Mouse (Mus musculus): ENCODE results near the gene Pnpla2. TPM values are rescaled to one million over a fixed set of nuclear protein-coding genes. Genes with fewer than 3 reads are reported as not detected.

The Pnpla2 gene
- polyA plus RNA-seq, 1 experiment from 2014 or later = 45.7 TPM

DNA sequence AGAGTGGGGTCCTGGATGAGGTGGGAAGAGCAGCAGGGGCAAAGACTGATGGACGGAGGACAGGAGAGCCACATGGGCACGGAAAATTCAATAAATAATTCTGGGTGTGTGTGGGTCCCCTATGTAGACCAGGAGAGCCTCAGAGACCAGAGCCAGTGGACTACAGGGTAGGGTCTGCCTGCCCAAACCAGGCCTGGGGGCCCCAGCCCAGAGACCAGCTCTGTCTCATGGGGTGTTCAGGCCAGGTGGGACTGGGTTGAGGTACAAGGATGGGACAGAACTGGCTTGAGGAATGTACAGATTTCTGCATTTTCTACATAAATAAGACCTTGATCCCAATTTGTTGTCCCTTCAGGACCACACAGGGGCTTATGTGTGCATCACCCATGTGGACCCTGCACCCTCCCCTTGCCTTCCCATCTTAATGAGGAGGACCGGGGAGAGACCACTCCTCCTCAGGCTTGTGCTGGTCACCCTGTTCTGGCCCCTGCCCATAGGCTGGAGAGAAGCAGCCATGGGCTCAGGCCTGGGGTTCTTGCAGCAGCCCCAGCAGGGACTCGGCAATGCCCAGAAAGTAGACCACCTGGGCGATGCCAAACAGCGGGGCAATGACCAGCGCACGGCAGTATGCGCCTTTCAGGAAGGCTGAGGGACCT is 24.3 kb upstream of the Pnpla2 start:
- Histone ChIP-seq H3K4me3 (ENCODE audit: low read length) (no peak overlapping the region), H3K27me3 (replicated peaks; ENCODE audit: control insufficient read depth, insufficient read depth, low read length) (no peaks in the 10 kb centered on the region), H3K4me2 (ENCODE audit: low read depth, low read length) (no peak overlapping the region), H3K4me1 (ENCODE audit: control insufficient read depth, insufficient read depth, low read length) (peaks cover 31% of the 10 kb centered on the region), H3K9ac (ENCODE audit: low read depth, low read length) (0 out of 2 replicates have a peak overlapping the region, but pooled peaks have one; percentile 14), H3K36me3 (ENCODE audit: control insufficient read depth, insufficient read depth, low read length) (peaks cover 21% of the 10 kb centered on the region), H3K9me3 (ENCODE audit: control insufficient read depth, low read length) (no peaks in the 10 kb centered on the region), H3K27ac (ENCODE audit: low read length) (no peak overlapping the region)
- no peak for ATAC-seq
- 95% methylated on average over 9 of the region's 9 CpGs for WGBS

DNA sequence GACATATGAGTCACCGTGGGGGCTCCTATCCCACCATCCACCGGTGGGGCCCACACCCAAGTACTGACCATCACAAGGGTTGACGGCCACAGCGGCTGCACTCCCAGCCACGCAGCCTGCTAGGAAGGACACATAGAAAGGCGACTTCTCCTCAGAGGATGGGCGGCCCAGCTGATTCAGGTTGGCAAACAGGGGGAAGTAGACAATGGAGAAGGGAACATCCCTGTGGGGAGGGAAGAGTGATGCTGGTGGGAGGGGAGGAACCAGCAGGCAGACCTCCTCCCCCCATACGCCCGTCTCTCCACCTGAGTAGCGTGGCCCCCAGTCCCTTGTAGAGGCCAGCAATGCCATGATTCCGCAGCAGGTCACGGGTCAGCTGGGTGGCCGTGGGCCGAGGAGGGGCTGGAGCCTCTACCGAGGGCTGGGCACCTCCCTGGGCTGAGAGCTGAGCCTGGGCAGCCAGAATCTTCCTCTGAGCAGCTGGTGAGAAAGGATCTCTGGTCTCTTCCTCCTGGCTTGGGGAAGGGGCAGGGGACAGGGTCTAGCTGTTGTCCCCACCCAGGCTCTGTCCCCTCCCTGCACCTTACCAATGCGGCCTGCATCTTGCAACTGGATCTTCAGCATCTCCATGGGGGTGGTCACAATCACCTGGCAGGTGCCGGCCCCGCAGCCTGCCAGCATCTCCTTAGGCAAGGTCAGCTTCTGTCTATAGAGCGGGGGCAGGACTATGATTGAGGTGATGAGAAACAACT is 23.4 kb upstream of the Pnpla2 start:
- Histone ChIP-seq H3K27me3 (replicated peaks; ENCODE audit: control insufficient read depth, insufficient read depth, low read length) (no peaks in the 10 kb centered on the region), H3K4me3 (ENCODE audit: low read length) (no peak overlapping the region), H3K4me2 (ENCODE audit: low read depth, low read length) (no peak overlapping the region), H3K9me3 (ENCODE audit: control insufficient read depth, low read length) (no peaks in the 10 kb centered on the region), H3K9ac (ENCODE audit: low read depth, low read length) (no peak overlapping the region), H3K4me1 (ENCODE audit: control insufficient read depth, insufficient read depth, low read length) (peaks cover 39% of the 10 kb centered on the region), H3K36me3 (ENCODE audit: control insufficient read depth, insufficient read depth, low read length) (peaks cover 21% of the 10 kb centered on the region), H3K27ac (ENCODE audit: low read length) (no peak overlapping the region)
- WGBS = 94% methylated on average over 19 of the region's 19 CpGs
- ATAC-seq = no peak

DNA sequence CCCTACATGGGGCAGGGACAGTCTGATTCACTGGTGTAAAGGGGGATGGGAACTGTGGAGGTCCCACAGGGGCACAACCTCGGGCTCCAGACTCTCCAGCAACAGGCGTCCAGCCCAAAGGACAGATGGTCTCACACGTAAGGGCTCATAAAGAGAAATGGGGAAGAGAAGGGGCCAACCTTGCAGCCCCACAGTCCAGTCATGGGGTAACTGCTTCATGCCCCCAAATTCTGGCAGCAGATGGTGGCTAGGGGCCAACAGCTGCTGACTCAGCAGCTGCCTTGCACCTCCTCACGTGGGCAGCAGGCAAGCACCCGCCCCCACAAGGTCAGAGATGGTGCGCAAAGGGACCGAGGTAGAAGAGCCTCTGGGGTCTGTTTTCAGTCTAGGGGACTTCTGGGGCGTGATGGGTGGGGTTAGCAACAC is 22.8 kb upstream of the Pnpla2 start:
- 83% methylated on average over 8 of the region's 8 CpGs for WGBS
- no peak for ATAC-seq

DNA sequence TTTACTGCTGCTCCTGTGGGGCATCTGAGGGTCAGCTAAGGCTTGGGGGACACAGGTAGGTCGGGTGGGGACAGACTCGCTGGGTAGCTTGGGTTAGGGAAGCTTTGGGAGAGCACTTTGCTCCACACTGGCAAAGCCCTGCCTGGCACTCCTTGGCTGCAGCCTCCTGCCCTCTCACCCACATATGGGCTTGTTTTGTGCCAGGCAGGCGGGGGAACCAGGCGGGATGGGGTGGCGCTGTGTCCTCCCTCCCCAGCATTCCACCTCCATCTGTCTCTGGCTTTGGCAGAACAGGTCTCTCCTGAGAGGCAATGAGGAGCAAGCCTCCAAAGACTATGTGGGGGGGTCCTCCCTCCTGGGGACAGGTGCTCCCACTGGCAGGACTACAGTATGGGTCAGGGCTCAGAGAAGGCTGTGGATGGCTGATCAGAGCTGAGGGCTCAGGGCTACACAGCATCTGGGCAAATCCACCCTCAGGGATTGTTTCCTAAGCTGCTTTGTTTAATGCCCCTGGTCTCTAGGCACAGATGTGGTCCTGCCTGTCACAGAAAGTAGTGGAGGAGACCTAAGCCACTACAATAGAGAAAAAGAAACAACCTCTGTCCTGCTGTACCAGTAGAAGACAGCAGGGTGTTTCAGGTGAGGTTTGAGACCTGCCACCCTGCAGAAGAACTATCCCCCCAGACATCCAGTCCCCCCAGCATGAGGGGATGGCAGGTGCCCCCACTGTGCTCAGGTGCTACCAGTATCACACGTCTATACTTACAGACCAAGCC is 22.1 kb upstream of the Pnpla2 start:
- 86% methylated on average over 6 of the region's 6 CpGs for WGBS

More for the DNA sequence above, 22.8 kb upstream of the Pnpla2 start:
- Histone ChIP-seq H3K27me3 (replicated peaks; ENCODE audit: control insufficient read depth, insufficient read depth, low read length) (no peaks in the 10 kb centered on the region), H3K4me3 (ENCODE audit: low read length) (no peak overlapping the region), H3K27ac (ENCODE audit: low read length) (no peak overlapping the region), H3K9ac (ENCODE audit: low read depth, low read length) (peak overlapping the region; percentile 14; the same call in 1 of the 2 replicates), H3K36me3 (ENCODE audit: control insufficient read depth, insufficient read depth, low read length) (peaks cover 21% of the 10 kb centered on the region), H3K4me2 (ENCODE audit: low read depth, low read length) (no peak overlapping the region), H3K4me1 (ENCODE audit: control insufficient read depth, insufficient read depth, low read length) (peaks cover 42% of the 10 kb centered on the region), H3K9me3 (ENCODE audit: control insufficient read depth, low read length) (no peaks in the 10 kb centered on the region)

DNA sequence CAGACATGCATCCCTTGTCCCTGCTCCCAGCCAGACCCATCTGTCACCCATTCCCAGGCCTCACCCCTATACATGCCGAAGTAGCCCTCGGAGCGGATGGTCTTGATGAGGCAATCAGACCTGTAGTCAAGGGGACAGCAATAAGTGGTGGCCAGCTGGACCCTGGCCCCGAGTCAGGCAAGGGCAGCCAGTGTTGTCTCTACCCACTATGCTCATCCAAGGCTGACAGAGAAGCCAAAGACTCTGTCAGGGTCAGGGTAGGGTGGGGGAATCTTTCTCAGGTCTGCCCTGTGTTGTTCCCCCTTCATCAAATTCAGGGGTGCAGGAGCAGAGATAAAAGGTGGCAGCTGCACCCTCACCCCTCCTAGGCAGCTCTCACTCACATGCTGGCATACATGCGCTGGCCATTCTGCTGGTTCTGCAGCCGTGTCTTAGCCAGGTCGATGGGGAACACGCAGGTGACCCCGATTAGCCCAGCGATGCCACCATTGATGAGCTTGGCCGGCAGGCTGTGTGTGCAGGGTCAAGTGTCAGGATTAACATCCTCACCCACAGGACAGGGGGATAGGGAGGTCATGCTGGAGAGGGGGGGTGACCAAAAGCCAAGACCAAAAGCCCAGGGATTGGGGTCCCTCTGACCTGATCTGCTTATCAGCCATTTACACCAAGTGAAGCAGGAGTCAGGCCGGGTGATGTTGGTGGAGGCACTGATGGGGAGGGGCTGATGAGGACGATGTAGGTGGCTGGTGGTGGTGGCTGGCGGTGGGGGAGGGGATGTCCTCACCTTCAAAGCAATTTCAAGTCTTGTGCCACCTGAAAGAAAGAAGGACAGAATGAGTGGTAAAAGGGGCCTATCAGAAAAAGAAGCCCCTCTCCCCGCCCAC is 21.2 kb upstream of the Pnpla2 start:
- no peak for ATAC-seq
- 74% methylated on average over 15 of the region's 15 CpGs for WGBS
- peak overlapping the region; percentile 85 for H3K4me2 ChIP-seq (ENCODE audit: low read depth, low read length)
- H3K36me3 ChIP-seq (ENCODE audit: control insufficient read depth, insufficient read depth, low read length) = peaks cover 26% of the 10 kb centered on the region
- no peaks in the 10 kb centered on the region for H3K9me3 ChIP-seq (ENCODE audit: control insufficient read depth, low read length)
- peaks cover 42% of the 10 kb centered on the region for H3K4me1 ChIP-seq (ENCODE audit: control insufficient read depth, insufficient read depth, low read length)
- peak overlapping the region; percentile 66 for H3K9ac ChIP-seq (ENCODE audit: low read depth, low read length)
- H3K27ac ChIP-seq (ENCODE audit: low read length) = no peak overlapping the region
- H3K4me3 ChIP-seq (ENCODE audit: low read length) = peak overlapping the region; percentile 53
- H3K27me3 ChIP-seq (replicated peaks; ENCODE audit: control insufficient read depth, insufficient read depth, low read length) = no peaks in the 10 kb centered on the region

More for the DNA sequence above, 22.1 kb upstream of the Pnpla2 start:
- Histone ChIP-seq H3K4me2 (ENCODE audit: low read depth, low read length) (no peak overlapping the region), H3K9me3 (ENCODE audit: control insufficient read depth, low read length) (no peaks in the 10 kb centered on the region), H3K27me3 (replicated peaks; ENCODE audit: control insufficient read depth, insufficient read depth, low read length) (no peaks in the 10 kb centered on the region), H3K4me1 (ENCODE audit: control insufficient read depth, insufficient read depth, low read length) (peaks cover 42% of the 10 kb centered on the region), H3K9ac (ENCODE audit: low read depth, low read length) (no peak overlapping the region), H3K4me3 (ENCODE audit: low read length) (no peak overlapping the region), H3K36me3 (ENCODE audit: control insufficient read depth, insufficient read depth, low read length) (peaks cover 21% of the 10 kb centered on the region), H3K27ac (ENCODE audit: low read length) (no peak overlapping the region)
- no peak for ATAC-seq

DNA sequence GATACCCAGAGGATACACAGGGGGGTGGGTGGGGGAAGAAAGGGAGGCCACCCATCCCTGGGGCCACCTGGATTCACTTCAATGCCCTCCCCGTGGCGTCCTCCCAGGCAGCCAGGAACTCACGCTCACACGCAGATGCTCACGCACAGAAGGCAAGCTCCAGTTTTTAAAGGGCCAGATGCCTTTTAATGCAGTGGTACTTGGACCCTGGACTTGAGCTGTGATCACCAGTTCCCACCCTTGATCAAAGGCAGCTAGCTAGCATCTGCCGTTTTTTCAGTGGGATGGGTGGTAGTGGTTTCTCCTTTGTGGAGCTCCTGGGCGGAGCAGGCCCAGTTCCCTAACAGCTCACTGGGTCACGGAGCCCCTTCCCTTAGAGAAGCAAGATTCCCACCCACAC is 20.5 kb upstream of the Pnpla2 start:
- WGBS = 19% methylated on average over 8 of the region's 8 CpGs
- Histone ChIP-seq H3K9ac (ENCODE audit: low read depth, low read length) (peak overlapping the region; percentile 66), H3K9me3 (ENCODE audit: control insufficient read depth, low read length) (no peaks in the 10 kb centered on the region), H3K27me3 (replicated peaks; ENCODE audit: control insufficient read depth, insufficient read depth, low read length) (no peaks in the 10 kb centered on the region), H3K4me3 (ENCODE audit: low read length) (peak overlapping the region; percentile 53), H3K4me1 (ENCODE audit: control insufficient read depth, insufficient read depth, low read length) (peaks cover 40% of the 10 kb centered on the region), H3K27ac (ENCODE audit: low read length) (peak overlapping the region; percentile 5), H3K4me2 (ENCODE audit: low read depth, low read length) (peak overlapping the region; percentile 85), H3K36me3 (ENCODE audit: control insufficient read depth, insufficient read depth, low read length) (peaks cover 26% of the 10 kb centered on the region)
- no peak for ATAC-seq

DNA sequence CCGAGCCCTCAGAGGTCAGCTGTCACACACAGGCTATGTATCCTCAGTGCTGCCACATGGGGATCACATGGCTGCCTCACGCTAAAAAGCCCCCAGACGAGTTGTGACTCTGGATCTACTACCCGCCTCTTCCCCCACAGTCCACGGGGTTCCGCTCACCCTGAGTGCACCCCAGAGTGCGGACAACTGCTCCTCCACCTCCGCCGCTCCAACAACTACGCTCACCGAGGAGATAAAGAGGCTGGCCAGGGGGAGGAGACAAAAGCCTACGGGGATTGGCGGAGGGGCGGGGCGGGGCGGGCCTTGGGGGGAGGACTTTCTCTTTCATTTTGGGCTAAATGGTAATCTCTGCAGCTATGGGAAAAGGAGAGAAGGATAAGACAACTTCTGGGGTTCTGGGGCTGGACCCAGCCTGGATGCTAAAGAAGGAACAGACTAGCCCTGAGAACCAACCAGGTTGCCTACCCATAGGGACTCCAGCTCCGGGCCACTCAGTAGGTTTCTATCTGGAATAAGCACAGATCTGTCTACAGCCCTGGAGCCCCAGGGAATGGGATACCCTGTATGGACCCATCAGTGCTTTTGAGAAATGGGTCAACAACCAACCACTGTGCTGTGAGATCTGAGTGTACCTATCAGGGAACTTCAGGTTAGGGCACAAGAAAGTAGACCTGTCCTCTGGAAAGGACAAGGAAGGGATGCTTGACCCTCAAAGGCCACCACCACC is 19.7 kb upstream of the Pnpla2 start:
- Histone ChIP-seq H3K27ac (ENCODE audit: low read length) (peak overlapping the region; percentile 48), H3K36me3 (ENCODE audit: control insufficient read depth, insufficient read depth, low read length) (peaks cover 25% of the 10 kb centered on the region), H3K4me3 (ENCODE audit: low read length) (peak overlapping the region; percentile 53), H3K9me3 (ENCODE audit: control insufficient read depth, low read length) (no peaks in the 10 kb centered on the region), H3K4me1 (ENCODE audit: control insufficient read depth, insufficient read depth, low read length) (peaks cover 33% of the 10 kb centered on the region), H3K4me2 (ENCODE audit: low read depth, low read length) (peak overlapping the region; percentile 85), H3K27me3 (replicated peaks; ENCODE audit: control insufficient read depth, insufficient read depth, low read length) (no peaks in the 10 kb centered on the region), H3K9ac (ENCODE audit: low read depth, low read length) (peak overlapping the region; percentile 66)
- WGBS = 6% methylated on average over 17 of the region's 17 CpGs
- peak; percentile 41 for ATAC-seq

DNA sequence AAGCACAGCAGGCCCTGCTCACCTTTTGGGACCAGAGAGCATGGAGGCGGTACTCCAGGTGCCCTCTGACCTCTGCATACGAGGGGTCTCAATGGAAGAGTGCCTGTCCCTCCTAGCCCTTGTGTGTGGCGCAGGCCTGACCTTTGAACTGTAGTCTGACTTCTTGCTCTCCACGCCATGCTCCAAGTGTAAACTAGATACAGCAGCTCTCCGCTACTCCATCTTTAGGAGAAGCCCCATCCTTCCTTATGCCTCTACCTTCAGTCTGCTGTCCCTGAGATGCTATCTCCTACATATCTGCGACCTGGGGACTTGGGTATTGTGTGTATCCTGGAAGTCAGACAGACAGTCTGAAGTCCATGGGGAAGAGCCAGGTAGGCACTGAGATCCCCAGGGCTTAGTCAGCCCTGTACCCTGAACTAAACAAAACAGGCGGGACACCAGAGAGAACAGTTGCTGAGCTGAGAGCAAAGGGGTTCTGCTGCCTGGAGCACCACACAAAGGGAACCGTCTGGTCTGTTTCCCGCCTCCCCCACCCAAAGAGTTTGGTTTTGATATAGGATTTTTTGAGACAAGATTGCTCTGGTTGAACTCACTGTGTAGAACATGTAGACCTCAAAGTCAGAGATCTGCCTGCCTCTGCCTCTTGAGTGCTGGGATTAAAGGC is 19.0 kb upstream of the Pnpla2 start:
- ATAC-seq = no peak
- Histone ChIP-seq H3K9me3 (ENCODE audit: control insufficient read depth, low read length) (no peaks in the 10 kb centered on the region), H3K9ac (ENCODE audit: low read depth, low read length) (peak overlapping the region; percentile 85; the same call in 1 of the 2 replicates), H3K27ac (ENCODE audit: low read length) (peak overlapping the region; percentile 48), H3K36me3 (ENCODE audit: control insufficient read depth, insufficient read depth, low read length) (peaks cover 18% of the 10 kb centered on the region), H3K27me3 (replicated peaks; ENCODE audit: control insufficient read depth, insufficient read depth, low read length) (no peaks in the 10 kb centered on the region), H3K4me3 (ENCODE audit: low read length) (no peak overlapping the region), H3K4me2 (ENCODE audit: low read depth, low read length) (peak overlapping the region; percentile 94), H3K4me1 (ENCODE audit: control insufficient read depth, insufficient read depth, low read length) (peaks cover 31% of the 10 kb centered on the region)
- 73% methylated on average over 9 of the region's 9 CpGs for WGBS

All from intestine, embryonic 16.5 days (tissue).